ENCODE assay signal across 24 mouse cellular contexts in the genomic region with DNA sequence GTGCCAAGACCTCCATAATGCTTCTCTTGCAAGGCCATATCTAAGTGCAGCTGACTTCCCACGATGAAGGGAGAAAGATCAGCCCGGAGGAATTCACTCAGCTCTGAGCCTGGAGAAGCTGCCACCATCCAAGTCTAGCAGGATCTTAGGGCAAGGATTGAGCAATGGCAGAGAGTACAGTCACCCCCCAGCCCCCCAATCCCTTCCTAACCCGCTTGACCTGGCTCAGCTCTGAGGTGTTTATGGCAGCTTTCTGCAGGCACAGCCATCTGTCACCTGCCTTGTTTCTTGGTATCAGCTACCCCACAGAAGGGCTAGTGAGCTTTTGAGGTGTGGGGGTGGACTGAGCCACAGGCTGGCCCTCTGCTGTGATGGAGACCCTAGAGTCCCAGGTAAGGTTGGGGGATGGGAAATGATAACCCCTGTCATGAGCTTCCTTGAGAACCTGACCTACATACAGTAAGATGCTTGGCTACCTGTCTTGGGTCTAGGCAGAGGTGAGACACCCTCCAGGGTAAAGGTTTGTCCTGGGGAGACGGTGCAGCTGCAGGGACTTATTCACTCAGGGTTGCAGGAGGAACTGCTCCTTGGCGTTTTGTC. TPM values are rescaled to one million over a fixed set of nuclear protein-coding genes. Genes with fewer than 3 reads are reported as not detected.
A peak's percentile ranks its signal among the peaks of the same experiment; 100 is the strongest.
DNase-seq lines count a peak whose midpoint lies in the region; ATAC-seq lines count a peak whose summit lies in the region.
"Had no signal": no experiment of that assay in that cellular context is flagged by ENCODE, and none has a peak within 500 bp of the region (broad histone marks: within the 10 kb centered on the region; RNA-seq: fewer than 3 reads in every experiment).

A gene (plus strand): TSS at position 245 of the 600 bp plus-strand sequence.

- H3K27me3 ChIP-seq in neural tube, embryonic 12.5 days (replicated peaks): 0 out of 2 replicates have a peak, but pooled peaks cover 6% of the 10 kb centered on the region
- H3K27me3 ChIP-seq in intestine, embryonic 16.5 days (replicated peaks; ENCODE audit: control insufficient read depth, insufficient read depth, low read length): no peaks in the 10 kb centered on the region
- H3K27me3 ChIP-seq: embryonic facial prominence, embryonic 13.5 days; embryonic facial prominence, embryonic 15.5 days had no signal

- DNase-seq in neural tube, embryonic 10.5 days (ENCODE audit: extremely low spot score, low spot score): no peak
- DNase-seq in retina, postnatal 1 day: peak; percentile 70
- DNase-seq in retina, postnatal 7 days (ENCODE audit: low read depth, low spot score): peak; percentile 78
- DNase-seq: adrenal gland, adult 2 months; adrenal gland, postnatal 25 days; cerebellum, adult 11 months; cerebellum, adult 18-20 months; cerebellum, adult 8-10 months; cerebellum, adult 9-11 months; cerebellum, postnatal 14 days; cerebellum, postnatal 36 days; embryo, embryonic 11 days had no signal

- no peaks in the 10 kb centered on the region for H3K36me3 ChIP-seq in neural tube, embryonic 12.5 days
- H3K36me3 ChIP-seq in intestine, embryonic 16.5 days (ENCODE audit: control insufficient read depth, insufficient read depth, low read length): no peaks in the 10 kb centered on the region
- H3K36me3 ChIP-seq: embryonic facial prominence, embryonic 13.5 days; embryonic facial prominence, embryonic 15.5 days; forebrain, embryonic 10.5 days; forebrain, embryonic 12.5 days had no signal

- H3K27ac ChIP-seq in neural tube, embryonic 12.5 days: no peak within 1 kb of the TSS
- H3K27ac ChIP-seq in intestine, embryonic 16.5 days (ENCODE audit: low read length): no peak within 1 kb of the TSS
- H3K27ac ChIP-seq: embryonic facial prominence, embryonic 13.5 days; embryonic facial prominence, embryonic 15.5 days; forebrain, embryonic 10.5 days; forebrain, embryonic 12.5 days had no signal

- 0 out of 2 replicates have a peak within 1 kb of the TSS, but pooled peaks have one; percentile 8 for H3K9ac ChIP-seq in neural tube, embryonic 12.5 days
- H3K9ac ChIP-seq in intestine, embryonic 16.5 days (ENCODE audit: low read depth, low read length): no peak within 1 kb of the TSS
- H3K9ac ChIP-seq: embryonic facial prominence, embryonic 13.5 days; embryonic facial prominence, embryonic 15.5 days; forebrain, embryonic 12.5 days had no signal

- no peak for ATAC-seq in neural tube, embryonic 12.5 days (ENCODE audit: low FRiP score, low read depth)
- ATAC-seq in intestine, embryonic 16.5 days: no peak
- ATAC-seq: forebrain, embryonic 14.5 days; forebrain, embryonic 16.5 days had no signal

- no peak within 1 kb of the TSS for H3K4me3 ChIP-seq in neural tube, embryonic 12.5 days
- H3K4me3 ChIP-seq in intestine, embryonic 16.5 days (ENCODE audit: low read length): no peak within 1 kb of the TSS
- H3K4me3 ChIP-seq: embryonic facial prominence, embryonic 13.5 days; embryonic facial prominence, embryonic 15.5 days; erythroblast, embryonic 14.5 days; forebrain, embryonic 10.5 days; forebrain, embryonic 12.5 days had no signal

- H3K4me1 ChIP-seq in neural tube, embryonic 12.5 days: no peaks in the 10 kb centered on the region
- peaks cover 16% of the 10 kb centered on the region for H3K4me1 ChIP-seq in intestine, embryonic 16.5 days (ENCODE audit: control insufficient read depth, insufficient read depth, low read length)
- H3K4me1 ChIP-seq: forebrain, embryonic 12.5 days had no signal

- H3K4me2 ChIP-seq in neural tube, embryonic 12.5 days (replicated peaks): no peak within 1 kb of the TSS
- H3K4me2 ChIP-seq in intestine, embryonic 16.5 days (ENCODE audit: low read depth, low read length): no peak within 1 kb of the TSS
- H3K4me2 ChIP-seq: embryonic facial prominence, embryonic 13.5 days; embryonic facial prominence, embryonic 15.5 days; forebrain, embryonic 12.5 days had no signal

- WGBS in neural tube, embryonic 12.5 days: 78% methylated on average over 5 of the region's 5 CpGs
- WGBS in intestine, embryonic 16.5 days: 74% methylated on average over 5 of the region's 5 CpGs

- H3K9me3 ChIP-seq in neural tube, embryonic 12.5 days: no peaks in the 10 kb centered on the region
- H3K9me3 ChIP-seq in intestine, embryonic 16.5 days (ENCODE audit: control insufficient read depth, low read length): peaks cover 4% of the 10 kb centered on the region; the same call in 1 of the 2 replicates
- H3K9me3 ChIP-seq: embryonic facial prominence, embryonic 15.5 days had no signal

RNA-seq across cellular contexts. Expression of the gene that starts here (rescaled TPM):
- polyA plus RNA-seq in neural tube, embryonic 12.5 days (2016; fragmentation: Nextera tagmentation; extraction: Ambion mirVana): not detected in 2 replicates
- polyA plus RNA-seq in intestine, embryonic 16.5 days (2015; fragmentation: Nextera tagmentation; extraction: Ambion mirVana): not detected in 2 replicates
- polyA plus RNA-seq: brain, embryonic 14.5 days; C2C12; embryonic facial prominence, embryonic 11.5 days; embryonic facial prominence, embryonic 13.5 days; embryonic facial prominence, embryonic 15.5 days; erythroblast, embryonic 14.5 days; forebrain, embryonic 10.5 days; forebrain, embryonic 12.5 days; forebrain, embryonic 14.5 days; forebrain, embryonic 16.5 days had no signal
